Mouse (Mus musculus) G1E (cell line): ENCODE measurements around the gene Arrb1.

Experiments
- CTCF ChIP-seq: IDR thresholded peaks from 2 replicates; pipeline ENCODE4 v1.5.1; 2012; ENCODE audit warnings: low read depth, low read length, inconsistent platforms, mixed read lengths
- GATA1 ChIP-seq: IDR thresholded peaks from 2 replicates; pipeline ENCODE4 v1.6.1; 2012; ENCODE audit warnings: borderline replicate concordance, low read length, inconsistent platforms, mixed read lengths
- POLR2AphosphoS5 ChIP-seq: IDR thresholded peaks from 2 replicates; pipeline ENCODE4 v1.6.1; 2012; ENCODE audit warnings: low read depth, low read length, inconsistent platforms; ENCODE audit not compliant: insufficient replicate concordance
- TAL1 ChIP-seq: conservative IDR thresholded peaks from 2 replicates; pipeline ENCODE4 v1.6.1; 2012; ENCODE audit warnings: low read depth, low read length, inconsistent platforms, mixed read lengths

GRCm38 (mm10) chr7:99625722-99626375 lies 90.6 kb downstream of the Arrb1 start:
- TF ChIP-seq CTCF (no peak), GATA1 (no peak), TAL1 (no peak), POLR2AphosphoS5 (no peak)
